Mouse (Mus musculus): Measurements from ENCODE around the gene Nkx2-2.

Nkx2-2 gene

DNA sequence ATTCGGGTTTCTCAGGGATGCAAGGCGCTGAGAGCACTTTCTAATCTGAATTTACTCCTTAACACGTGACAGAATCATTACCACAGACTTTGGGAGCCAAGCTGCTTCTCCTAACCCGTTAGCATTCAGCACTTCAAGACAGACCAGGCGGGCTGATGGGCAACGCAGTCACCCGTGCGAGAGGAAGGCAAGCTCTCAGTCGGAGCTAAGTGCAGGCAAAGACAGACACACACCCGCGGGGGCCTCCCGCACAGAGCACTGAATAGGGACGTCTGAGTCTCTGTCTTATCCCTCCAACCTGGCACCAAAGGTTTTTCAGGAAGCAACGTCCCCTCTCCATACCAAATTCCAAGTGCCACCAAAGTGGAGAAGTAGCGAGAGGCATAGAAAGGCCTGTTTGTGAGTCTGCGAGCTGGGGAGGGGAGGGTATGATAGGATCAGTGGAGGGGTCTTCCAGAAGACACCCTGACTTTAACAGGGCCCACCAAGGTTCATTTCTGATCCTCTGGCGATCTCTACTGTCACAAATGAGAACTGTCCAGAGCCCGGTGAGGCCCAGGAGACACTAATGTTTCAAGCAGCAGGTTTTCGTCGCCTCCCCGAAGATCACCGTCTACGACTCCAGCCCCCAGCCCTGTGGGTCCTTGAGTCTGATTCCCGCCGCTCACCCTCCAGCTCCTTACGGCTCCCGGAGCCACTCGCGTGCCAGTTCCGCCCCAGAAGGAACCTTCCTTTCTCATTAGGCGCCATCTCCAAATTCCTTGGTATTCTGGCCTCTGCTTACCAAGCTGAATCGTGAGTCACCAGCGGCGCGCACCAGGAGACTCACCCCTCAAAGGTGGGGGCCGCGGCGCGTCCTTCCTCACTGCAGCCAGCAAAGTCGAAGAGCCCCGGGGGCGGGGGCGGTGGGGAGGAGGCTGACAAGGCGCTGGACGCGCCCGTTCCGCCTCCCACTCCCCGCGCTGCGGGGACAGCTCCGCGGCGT, at the start of gene Nkx2-2:
Nkx2-2 (minus strand) TSS at position 973 of the 985 bp plus-strand sequence.
- DNase-seq (ENCODE audit: low read depth, low spot score) = no peak

DNA sequence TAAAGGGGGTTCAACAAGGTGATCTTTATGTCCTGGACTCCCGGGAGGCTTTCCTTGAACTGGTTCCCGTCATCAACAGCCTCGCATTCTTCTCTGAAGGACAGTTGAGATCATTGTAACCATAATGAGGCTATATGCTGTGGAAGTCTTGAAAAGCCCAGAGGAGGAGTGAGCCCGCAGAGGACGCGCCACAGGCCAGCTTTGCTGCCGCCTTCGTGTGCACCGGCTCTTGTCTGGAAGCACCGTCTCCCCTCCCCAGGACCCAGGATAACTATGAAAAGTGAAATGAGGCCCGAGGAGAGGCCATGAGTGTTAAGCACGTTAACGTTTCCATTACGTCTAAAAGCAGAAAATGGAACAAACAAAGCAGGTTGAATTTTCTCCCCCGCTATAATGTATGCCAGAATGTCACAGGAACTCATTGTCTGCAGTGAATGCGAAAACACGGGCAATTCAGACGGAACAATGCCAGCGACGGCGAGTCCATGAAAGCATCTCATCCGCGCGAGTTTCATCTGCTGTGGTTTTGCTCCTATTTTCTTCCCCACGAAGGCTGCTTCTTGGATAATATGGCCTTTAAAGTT, 41.8 kb upstream of the Nkx2-2 start:
- DNase-seq (ENCODE audit: low read depth, low spot score) = no peak

DNA sequence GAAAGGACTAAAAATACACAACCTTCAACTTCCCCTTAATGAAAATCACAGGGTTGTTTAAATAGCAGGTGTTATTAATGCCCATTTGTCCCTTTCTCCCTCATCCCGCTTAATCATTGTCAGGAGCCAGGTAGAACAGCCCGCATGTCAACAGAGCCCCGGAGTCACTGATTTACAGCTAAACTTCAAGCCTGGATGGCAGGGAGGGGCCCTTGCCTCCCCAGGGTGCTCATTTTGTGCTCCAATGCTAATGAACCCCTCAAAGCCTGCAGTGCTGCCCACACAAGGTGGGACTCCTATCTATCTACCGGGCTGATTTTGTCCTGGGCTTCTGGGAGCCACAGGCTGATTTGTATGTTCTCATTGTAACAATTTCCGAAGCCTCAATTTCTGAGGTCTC, 37.1 kb upstream of the Nkx2-2 start:
- no peak for DNase-seq (ENCODE audit: low read depth, low spot score)

DNA sequence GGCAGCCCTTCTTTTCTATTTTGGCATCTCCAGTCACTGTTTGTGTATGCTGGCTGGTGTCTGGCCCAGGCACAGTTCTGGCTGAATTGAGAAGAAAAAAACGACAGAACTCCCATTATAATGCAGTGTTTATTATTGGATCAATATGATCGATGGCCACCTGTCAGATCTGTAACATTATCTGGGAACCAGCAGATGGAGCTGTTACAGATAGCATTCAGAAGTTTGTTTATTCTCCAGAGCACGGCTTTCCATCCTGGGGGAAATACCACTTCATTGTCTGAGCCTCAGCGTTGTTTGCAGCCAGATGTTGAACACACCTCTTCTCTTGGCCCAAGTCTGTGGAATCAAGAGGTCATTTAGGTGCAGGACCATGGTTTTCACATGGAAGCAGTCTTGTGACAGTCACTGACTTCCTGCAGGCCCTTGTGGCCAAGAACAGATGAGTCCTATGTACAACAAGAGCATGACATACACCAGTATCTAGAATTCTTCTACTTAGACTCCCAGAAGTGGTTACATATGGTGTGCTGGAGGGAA, 11.1 kb upstream of the Nkx2-2 start:
- no peak for DNase-seq (ENCODE audit: low read depth, low spot score)

DNA sequence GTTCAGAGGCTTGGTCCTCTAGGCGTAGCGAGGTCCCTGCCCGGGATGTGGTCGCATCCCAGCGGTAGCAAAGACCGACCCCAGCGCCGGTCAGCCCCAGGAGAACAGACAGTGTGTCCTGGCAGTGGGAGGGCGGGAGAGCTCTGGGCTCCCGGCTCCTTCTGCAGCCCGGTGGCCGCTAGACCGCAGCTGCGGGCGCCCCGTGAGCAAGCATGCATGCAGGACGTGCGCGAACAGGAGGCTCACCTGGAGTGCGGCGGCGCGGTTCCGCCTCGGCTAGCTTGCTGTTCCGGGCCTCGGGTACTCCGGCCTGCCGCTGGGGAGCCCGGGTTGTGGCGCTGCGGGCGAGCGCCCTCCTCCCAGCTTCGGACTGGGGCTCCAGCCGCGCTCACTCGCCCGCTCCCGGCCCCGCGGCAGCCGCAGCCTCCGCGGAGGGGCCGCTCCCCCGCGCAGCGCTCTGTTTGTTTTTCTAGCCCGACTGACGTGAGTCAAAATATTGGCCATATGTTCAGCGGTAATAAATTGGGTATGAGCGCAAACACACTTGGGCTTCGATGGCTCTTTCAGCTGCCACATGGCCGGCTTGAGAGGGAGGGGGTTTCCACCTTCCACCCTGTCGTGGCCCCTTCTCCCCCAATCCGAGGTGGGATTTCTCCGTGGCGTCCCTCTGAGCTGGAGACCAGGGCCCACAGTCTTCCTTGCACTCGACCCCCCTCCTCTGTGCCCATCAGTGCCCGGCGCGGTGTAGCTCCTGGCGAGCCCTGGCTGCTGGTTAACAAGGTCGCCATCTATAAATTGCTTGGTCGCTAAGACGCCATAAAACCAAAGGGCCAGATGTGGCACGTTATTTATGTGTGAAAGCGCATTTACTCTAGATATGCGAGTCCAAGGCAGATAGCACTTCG, 920 bp upstream of the Nkx2-2 start:
- no peak for DNase-seq (ENCODE audit: low read depth, low spot score)

DNA sequence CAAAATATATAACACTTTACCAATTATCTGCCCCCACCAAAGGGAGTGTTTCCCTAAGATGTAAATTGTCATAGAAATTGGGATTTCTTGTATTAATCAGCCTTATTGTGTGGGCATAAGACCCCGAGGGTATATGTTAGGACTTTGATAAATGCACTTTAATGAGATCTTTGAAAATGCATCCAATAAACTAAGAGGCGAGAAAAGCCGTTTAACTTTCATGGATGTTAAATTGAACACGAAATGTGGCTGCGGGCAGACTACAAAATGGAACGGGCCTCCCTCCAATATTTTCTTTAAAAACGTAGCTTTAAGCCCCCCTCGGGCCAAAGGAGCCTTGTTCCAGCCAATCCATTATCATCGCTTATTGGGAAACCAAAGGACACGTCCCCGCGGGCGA, 1.3 kb downstream of the Nkx2-2 start:
- DNase-seq (ENCODE audit: low read depth, low spot score) = no peak

DNA sequence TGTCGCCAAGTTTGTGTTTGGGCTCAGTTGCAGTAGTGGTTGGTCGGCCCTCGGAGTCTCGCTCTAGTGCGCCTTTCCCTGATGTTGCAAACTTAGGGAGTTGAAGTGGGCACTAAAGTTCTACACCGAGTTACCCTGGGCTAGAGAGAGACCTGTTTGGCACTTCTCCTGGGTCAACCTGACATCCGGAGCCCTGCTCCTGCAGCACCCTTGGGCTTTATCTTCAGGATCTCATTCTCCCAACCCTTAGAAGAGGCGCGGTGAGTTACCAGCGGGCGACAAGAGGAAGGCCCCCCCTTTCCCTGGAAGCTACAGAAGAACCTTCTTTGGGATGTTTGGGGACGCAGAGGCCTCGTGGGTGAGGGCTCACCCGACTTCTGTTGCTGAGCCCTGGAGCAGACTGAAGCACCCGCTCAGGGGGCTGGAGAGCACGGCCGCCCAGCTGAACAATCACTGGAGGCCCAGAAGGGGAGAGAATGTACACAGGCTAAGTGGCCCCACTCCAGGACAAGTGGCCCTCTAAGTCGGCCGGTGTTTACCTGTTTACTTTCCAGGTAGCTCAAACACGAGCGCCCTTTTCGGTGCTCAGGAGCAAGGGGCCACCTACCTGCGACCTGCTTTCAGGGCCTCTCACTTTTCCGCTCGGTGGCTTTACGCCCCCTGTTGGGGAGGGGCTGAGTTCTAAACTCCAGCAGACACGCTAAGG, 3.6 kb downstream of the Nkx2-2 start:
- no peak for DNase-seq (ENCODE audit: low read depth, low spot score)

DNA sequence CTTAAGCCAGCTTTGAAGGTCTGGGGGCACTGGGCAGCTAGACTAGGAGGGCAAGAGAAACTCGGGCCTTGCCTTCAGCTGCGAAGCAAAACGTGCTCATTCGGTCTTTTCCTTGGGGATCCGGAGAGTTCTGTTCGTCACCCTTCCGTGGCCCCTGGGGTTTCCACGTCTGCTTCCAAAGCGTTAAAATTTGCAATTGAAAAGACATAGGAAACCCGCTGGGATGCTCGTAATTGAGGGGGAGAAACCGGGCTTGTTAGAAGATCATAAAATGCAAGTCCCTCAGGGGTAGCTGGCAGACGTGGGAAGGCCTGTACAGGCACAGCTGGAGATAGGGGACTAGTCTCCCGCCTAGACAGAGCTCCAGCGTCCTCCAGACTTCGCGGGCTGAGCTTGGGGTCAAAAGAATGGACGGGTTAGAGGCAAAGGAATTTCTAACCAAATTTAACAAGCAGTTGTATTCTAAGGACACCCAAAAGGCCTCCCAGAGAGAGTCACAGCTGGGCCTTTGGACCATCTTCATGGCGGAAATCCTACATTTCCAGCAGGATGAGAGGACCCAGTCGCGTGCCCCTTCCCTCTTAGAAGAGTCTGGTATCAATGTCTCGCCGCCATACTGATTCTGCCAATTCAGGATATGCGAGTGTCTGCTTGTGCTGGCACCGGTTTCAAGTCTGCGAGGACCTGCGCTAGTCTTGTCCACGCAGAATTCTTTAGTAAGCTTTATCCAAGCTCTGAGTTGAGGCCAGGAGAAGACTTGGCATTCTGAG, 4.3 kb downstream of the Nkx2-2 start:
- DNase-seq (ENCODE audit: low read depth, low spot score) = no peak

DNA sequence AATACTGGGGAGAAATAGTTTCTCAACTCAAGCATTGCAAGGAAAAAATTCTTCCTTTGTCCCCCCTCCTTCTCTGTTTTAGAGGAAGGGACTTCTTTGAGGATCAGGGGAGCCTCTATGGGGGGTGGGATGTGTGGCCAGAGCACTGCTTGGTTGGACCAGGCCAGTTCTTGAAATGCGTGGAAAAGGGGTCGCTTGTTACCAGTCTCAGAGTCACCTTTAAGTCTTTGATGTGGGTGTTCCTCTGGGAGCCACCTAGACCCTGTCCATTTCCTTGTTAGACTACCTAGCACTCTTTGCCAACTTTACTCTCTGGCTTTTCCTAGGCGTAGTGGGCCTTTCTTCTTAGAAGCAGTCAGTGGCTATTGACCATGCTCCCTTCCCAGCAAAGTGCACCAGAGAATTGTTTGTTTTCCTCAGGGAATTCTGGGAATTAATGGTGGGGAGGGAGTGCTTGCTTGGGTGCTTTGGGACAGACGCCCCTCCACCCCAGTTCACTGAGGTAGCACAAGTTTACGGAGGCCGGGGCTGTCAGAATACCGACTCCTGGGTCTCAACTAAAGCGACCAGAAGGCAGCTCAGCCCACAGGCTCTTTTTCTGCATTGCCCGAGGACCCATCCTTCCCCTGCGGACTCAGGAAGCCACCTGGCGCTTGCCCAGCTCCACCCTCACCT, 5.0 kb downstream of the Nkx2-2 start:
- no peak for DNase-seq (ENCODE audit: low read depth, low spot score)

DNA sequence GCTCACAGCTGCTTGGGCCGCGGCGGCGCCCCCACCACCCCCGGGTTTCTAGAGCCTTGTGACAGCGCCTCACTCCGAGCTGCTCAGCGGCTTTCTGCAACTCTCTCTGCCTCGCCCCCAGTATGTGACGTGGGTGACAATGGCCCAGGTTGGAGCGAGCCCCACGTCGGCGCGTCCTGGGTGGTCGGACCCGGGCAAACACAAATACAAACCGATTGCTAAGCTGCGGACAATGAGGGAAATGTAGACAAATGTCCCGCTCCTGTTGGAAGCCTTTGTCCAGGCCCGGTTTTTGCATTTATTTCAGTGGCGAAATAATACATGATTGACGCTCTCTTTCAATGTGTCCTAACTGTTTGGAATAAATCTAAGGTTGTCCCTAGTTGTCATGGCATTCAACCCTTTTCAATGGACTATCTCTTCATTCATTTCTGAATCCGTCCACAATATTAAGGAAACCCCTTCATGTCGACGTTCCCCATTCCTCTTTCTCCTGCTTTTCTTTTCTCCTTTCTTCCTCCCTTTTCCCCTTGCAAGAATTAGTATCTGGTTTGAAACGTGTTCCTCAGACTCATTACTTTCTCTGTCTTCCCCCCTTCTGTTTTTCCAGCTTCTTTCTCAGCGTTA, 5.9 kb downstream of the Nkx2-2 start:
- no peak for DNase-seq (ENCODE audit: low read depth, low spot score)

DNA sequence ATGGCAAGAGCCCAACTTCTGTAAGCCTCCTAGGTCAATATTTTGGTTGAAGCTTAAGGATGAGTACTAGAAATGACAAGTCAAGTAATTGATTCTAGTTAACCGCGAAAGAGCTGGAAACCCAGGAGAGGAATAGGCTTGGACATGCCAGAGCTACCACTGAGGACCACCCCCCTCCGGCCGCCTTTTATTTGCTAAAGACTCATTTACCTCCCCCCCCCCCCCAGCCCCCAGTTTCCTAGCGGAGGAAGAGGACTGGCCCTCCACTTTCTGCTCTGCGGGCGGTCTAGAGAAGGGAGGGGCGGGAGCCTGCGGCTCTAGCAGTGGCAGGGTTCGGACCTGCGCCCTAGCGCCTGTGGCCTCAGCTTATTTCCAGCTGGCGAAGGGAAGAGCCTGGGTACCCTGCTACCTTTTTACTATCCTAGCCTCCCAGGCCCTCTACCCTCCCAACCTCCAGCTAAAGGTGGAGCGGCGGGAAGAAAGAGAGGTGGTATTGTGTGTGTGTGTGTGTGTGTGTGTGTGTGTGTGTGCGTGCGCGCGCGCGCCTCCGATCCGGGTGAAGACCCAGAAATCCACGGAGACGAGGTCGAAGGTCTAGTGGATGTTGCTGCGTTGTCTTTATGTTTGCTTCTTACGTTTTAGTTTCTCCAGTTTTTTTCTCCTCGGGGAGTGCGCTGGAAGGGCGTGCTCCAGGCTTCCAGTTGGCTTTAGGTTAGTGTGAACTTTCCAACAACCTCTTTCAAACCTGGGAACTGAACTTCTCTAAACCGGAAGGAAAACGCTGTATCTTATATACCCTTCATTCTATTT, 6.8 kb downstream of the Nkx2-2 start:
- DNase-seq (ENCODE audit: low read depth, low spot score) = no peak

DNA sequence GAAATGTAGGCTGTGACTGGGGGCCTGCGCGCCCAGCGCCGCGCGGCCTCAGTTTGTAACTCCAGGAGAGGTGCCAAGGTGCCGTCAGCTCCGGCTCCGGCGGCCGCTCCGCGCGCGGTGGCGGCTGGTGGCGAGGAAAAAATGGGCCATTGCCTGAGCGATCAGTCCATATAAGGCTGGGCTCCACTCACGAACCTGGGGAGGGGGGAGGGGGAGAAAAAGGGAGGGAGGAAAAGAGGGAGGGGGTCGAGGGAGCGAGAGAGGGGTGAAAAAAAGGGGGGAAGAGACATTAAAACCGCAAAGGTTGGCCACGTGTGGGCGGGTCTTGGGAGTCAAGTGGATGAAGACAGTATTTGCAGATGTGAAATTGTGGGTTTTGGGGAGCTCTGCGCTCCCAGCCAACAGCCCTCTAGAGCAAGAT, 7.8 kb downstream of the Nkx2-2 start:
- no peak for DNase-seq (ENCODE audit: low read depth, low spot score)

DNA sequence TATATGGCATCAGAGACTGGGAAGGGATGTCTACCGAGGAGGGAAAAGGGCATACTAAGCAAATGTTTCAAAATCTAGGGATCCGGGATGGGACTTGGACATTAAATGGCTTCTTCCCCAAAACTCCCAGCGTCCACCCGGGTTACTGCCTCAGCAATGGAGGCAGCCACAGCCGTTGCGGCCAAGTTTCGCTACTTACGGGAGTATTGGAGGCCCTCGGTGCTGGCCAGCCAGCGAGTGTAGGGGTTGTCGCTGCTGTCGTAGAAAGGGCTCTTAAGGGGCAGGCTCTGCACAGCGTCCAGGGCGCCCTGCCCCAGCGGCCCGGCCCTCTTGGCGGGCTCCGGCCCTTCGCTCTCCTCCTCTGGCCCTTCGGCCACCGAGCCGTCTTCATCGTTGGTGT, 8.5 kb downstream of the Nkx2-2 start:
- DNase-seq (ENCODE audit: low read depth, low spot score) = no peak

DNA sequence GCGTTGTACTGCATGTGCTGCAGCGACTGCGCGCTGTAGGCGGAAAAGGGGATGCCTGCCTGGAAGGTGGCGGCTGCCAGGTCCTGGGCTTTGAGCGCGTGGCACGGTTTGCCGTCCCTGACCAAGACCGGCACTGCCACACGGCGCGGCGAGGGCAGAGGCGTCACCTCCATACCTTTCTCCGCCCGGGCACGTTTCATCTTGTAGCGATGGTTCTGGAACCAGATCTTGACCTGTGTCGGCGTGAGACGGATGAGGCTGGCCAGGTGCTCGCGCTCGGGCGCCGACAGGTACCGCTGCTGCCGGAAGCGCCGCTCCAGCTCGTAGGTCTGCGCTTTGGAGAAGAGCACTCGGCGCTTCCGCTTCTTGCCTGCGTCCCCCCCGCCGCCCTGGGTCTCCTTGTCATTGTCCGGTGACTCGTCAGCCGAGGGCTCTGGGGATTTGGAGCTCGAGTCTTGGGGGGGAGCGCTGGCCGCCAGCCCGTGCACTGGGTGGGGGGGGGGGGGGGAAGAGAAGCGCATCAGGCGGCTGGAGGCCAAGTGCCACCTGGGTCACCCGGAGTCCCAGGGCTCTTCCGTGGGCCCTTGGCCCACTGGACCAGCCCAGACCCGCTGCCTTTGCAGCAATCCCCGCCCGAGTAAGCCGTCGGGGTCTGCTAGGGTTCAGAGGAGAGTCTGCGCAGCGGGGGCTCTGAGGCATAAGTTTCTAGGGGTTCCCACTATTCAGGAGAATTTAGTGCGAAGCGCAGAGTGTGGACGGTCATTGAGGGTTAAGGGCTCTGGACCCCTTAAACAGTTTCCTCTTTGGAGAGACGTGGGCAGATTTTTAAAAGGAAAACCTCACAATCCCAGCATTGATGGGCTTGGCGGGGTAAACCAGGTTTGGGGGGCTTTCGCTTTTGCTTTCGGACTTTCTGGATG, 9.7 kb downstream of the Nkx2-2 start:
- no peak for DNase-seq (ENCODE audit: low read depth, low spot score)

DNA sequence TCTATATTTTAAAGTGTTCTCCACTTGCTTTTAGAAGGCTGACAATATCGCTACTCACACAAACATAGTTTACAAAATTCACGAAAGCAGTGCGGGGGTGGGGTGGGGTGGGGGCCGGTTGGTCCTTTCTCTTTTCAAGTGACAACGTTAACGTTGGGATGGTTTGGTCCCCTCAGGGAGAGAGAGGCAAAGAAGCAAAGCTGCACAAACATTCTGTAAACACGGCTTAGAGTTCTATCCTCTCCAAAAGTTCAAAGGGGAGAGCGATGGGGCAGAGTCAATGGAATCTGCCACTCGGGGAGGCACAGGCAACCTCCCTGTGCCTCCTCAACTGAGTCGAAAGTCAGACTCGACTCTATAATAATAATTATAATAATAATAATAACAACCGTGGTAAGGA, 10.5 kb downstream of the Nkx2-2 start:
- no peak for DNase-seq (ENCODE audit: low read depth, low spot score)

DNA sequence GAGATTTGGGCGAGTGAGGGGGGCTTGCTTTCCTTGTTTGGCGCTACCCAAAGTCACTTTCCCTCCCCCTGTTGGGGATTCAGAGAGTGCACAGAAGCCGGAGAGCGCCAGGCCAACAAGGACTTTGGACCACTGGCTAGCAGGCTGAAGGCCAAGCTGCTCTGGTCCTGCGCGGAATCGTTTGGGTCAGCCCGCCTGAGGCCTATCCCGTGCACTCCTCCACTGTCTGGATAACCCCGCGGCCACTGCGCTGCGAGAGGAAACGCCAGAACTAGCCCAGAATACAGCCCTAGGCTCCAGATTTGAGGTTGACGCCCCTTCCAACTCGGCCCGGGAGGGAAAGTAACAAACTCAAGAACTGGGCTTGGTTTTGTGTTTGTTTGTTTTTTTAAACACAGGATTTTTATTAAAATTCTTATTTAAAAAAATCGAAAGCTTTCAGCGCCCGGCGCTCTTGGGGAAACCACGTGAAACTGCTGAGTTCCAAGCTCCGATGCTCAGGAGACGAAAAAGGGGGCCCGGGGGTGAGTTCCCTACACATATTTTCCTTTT, 11.3 kb downstream of the Nkx2-2 start:
- DNase-seq (ENCODE audit: low read depth, low spot score) = no peak
